Mouse (Mus musculus): ENCODE measurements at regions not wholly inside any gene's neighbourhood (a gene's known extent, or its start where the extent isn't known, plus 50 kb on each side); places are given as distances from the start of the nearest gene placed in this dataset.
"Not testable (repeated sequence)": the region's sequence is repeated elsewhere in the genome, so short reads cannot be mapped to it uniquely, and the experiment has no call there.

GRCm38 (mm10) chr6:102005627-102006026 lies 567.3 kb downstream of the Cntn3 start:
- no peak for DNase-seq

DNA sequence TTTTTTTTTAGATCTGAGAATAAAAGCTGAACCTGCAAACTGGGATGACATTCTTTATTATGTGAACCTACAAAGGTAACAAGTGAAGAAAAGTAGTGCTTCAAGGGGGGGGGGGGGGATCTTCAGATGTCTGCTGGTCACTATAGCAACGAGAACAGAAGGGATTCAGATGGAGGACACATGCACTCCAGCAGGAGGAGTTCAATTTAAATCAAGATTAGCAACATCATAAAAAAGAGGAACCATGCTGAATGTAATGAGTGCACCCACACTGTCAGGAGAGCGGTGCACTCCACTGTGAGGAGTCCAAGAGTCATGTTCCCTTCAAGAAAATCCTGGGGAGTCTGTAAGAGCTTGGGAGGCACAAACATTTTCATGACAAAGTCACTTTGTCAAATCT lies 574.7 kb downstream of the Cntn3 start:
- no peak for DNase-seq

DNA sequence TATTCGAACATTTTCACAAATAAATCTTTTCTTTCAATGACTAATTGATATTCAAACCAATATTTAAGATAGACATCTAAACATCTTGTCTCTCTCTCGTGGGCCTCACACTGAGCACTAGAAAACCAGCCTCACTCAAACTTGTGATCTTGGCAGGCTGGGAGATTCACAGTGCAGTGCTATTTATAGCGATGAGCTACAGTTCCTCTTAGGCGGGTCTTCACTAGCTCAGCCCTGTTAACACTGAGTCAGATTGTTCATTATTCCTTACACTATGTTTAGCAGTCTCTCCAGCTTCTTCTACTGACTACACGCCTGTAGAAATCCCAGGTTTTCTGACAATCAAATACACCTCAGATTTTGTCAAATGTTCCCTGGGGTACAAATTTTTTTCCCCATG lies 575.3 kb downstream of the Cntn3 start:
- DNase-seq, result peak; percentile 13 to 15

- DNase-seq, result no peak
Measured at GRCm38 (mm10) chr6:101992815-101993214, 580.1 kb downstream of the Cntn3 start.

DNA sequence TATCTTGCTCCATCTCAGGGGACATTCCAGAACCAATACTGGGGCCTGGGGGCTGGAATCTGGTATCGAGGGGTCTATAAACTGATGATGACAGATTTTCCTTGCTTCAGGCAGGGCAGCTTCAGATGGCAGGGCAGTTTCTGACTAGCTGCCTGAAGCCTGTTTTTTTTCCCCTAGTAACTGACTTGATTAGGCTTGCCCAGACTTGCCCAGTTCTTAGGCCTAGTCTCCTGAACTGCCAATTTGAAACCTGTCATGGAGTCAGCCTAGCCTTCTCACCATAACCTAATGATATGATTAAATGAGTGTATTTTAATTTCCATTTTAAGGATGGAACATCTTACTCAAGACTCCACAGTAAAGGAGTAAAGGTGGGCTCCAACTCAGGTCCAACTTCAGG lies 591.2 kb downstream of the Cntn3 start:
- DNase-seq, result no peak

- no peak for DNase-seq
Measured at GRCm38 (mm10) chr6:101979213-101979612, 593.7 kb downstream of the Cntn3 start.

GRCm38 (mm10) chr6:101964941-101965340 lies 587.2 kb upstream of the Pdzrn3 start:
- DNase-seq, result no peak

DNA sequence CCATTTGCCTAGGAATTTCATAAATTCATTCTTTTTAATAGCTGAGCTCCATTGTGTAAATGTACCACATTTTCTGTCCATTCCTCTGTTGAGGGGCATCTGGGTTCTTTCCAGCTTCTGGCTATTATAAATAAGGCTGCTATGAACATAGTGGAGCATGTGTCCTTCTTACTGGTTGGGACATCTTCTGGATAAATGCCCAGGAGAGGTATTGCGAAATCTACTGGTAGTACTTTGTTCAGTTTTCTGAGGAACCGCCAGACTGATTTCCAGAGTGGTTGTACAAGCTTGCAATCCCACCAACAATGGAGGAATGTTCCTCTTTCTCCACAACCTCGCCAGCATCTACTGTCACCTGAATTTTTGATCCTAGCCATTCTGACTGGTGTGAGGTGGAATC lies 583.8 kb upstream of the Pdzrn3 start:
- not testable (repeated sequence) for DNase-seq

- DNase-seq, result no peak
Measured at GRCm38 (mm10) chr6:101949681-101950080, 572.0 kb upstream of the Pdzrn3 start.

DNA sequence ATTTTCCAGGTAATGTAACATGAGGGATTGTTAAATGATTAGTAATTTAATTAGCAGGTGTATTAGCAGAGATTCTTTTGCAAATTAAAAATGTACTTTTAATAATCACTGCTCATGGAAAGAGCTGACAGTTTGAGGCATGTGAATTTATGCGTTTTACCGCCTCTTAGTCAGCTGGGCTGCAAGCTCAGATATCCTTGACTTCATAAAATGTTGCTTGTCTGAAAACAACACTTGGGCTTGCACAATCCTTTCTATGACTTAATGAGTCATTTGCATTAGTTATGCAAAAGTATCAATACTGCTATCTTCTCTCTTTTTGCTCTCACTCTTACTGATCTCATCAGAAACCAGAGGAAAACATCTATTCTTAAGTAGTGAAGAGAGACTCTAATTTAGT lies 571.3 kb upstream of the Pdzrn3 start:
- no peak for DNase-seq

- no peak for DNase-seq
Measured at GRCm38 (mm10) chr6:101940266-101940866, 562.7 kb upstream of the Pdzrn3 start.

DNA sequence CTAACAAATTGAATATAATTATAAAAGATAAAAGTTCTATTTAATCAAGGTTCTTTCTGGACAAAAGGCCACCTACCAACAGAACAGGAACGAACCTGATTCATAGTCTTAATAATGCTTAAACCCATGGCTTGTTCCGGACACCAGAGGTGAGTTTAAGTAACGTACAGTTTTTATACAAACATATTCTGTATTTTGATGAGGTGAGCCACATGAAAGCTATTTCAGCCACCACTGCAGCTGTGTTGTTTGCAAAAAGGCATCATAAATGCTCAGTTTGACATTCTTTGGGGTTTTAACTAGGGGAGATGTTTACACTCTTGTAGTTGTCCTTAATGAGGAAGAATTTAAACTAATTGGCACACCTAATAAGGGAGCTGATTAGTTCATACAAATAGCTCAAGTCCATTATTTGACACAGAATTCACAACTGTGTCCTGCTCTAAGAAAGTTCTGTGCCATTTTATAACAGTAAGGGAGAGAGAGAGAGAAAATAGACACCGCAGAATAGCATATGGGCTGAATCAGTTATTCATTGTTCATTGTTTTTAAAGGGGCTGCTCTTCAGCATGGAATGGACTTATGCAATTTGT lies 560.8 kb upstream of the Pdzrn3 start:
- no peak for DNase-seq

DNA sequence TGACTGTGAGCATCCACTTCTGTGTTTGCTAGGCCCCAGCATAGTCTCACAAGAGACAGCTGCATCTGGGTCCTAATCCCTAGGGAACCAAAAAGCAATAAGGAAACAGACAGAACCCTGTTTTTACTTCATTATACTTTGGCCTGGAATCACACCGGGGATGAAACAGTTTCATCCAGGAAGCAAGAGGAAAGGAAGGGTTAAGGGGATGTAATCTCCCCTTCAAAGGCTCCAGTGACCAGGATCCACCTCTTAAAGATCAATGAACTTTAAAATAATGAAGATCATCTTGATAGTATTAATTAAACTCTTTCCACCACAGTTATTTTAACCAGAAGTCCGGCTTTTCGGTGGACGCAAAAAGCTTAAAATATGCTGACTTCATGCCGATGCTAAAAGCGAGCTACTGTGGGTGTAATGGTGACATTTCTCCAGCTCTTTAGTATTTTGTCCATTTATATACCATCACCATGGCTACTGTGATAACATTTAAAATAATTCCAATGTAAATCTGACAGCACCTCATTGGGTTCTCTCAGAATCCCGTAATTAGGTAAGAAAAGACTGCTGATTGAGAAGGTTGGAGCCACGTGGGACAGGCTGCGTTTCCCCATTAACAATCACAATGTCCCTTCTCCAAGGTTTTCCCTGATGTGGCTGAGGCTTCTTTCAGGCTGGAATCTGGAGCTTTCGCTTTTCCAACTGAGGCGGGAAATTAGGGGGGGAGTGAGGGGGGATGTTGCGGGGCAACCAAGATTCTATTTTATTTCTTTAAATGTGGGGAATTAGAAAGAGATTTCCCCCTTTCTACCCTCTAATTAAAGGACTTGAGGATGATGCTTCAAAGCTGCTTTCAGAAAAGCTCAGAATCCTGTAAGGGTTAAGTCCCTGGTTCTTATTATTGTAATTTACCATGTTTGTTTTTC lies 560.0 kb upstream of the Pdzrn3 start:
- no peak for DNase-seq

DNA sequence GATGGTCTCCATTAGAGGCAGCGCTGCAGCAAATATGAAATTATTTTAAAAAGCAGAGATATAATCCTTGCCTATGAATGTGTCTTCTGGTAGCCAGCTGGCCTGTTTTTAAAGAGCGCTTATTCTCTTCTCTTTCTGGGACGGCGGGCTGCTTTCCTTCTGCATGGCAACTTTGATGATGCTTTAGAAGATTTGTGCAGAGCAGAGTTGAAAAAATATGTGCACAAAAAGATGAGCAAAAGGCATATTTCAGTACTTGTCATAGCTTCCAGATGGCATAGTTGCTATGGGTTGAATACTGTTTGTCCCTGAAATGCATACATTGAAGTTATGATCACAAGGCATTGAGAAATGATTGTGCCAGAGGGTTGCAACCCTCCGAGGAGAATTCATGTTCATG lies 554.1 kb upstream of the Pdzrn3 start:
- no peak for DNase-seq

- no peak for DNase-seq
Measured at GRCm38 (mm10) chr6:101921686-101922085, 544.0 kb upstream of the Pdzrn3 start.

- peak; percentile 42 to 54 for DNase-seq
Measured at GRCm38 (mm10) chr6:101921186-101921585, 543.5 kb upstream of the Pdzrn3 start.

- DNase-seq, result no peak
Measured at GRCm38 (mm10) chr6:101918914-101919313, 541.2 kb upstream of the Pdzrn3 start.

DNA sequence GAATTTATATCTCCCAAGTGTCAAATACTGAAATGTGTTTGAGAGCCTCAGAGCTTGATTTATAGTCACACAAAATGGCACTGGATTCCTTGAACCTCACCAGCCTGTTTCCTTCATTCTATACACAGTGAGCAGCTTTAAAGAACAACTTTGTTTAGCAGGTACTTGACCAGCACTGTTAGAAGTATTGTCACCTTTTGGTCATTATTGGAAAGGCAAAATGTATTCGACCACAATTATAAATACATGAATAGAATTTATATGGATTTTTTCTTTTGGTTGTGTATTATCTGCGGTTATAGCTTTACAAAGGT lies 527.3 kb upstream of the Pdzrn3 start:
- no peak for DNase-seq

DNA sequence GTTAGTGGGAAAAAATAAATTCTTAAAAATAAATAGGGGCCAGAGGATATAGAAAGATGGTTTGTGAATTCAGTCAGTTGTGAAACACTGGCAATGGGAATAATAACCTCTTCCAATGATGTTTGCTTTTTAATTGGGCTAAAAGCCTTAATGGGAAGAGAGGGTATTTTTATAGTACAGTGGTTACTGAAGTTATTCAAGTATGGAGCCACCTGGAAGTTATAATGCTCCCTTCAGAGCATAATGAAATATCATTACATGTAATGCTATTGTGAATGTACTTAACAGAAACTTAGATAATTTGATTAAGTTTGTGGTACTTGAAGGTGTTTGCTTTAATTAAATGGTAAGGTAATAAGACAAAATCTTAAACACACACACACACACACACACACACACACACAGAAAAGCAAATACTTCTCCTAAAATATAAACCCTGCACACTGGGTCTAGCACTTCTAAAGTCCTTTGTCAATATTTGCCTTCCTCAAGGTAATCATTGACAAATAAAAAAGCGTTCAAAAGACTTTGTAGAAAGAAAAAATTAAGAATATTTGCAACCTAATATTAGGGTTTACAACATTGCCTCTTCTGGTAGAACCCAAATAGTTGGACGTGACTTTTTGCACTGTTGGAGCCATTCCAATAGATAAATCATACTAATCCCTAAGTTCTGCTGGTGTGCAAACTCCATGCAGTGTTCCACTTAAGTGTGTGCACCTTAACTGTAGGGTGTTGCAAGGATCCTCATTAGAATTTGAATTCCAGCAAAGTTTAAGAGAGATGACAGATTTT lies 526.7 kb upstream of the Pdzrn3 start:
- no peak for DNase-seq

GRCm38 (mm10) chr6:101902276-101902675 lies 524.6 kb upstream of the Pdzrn3 start:
- peak; percentile 56 to 67 for DNase-seq

GRCm38 (mm10) chr6:101898544-101898943 lies 520.8 kb upstream of the Pdzrn3 start:
- DNase-seq, result no peak

DNA sequence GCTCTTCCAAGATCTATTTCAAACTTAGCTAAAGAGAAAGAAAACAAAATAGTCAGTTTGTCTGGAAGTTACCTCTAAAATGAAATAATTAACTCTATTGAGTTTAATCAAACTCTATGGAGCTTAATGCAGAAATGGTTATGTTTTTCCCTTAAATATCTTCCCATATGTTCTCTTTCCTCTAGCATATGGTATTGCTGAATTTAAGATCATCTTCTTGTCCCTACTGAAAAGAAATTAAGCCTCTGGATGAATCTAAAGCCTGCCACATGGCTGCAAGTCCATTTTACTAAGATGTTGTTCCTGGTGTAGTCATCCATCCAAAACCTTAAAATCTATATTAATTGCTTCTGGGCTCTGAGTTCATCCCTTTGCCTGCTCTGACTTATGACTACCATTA lies 513.0 kb upstream of the Pdzrn3 start:
- no peak for DNase-seq

DNA sequence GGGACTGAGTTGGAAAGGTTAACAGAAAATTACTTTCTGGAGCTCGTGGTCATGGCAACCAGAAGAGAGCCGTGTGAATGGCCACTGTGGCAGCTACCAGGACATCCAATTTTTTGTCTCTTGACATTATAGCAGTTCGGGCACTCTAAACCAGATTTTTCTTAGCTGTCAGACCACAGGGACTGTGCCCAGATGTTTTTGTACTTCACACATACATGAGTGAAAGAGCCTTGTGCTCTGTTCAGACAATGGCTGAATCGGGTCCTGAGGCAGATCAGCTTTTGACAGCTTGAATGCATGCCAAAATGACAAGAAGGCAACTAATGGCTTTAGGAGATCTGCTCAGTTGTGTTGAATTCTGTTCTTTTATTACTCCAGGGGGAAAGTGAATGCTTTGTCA lies 505.2 kb upstream of the Pdzrn3 start:
- peak; percentile 8 to 14 for DNase-seq
